Mouse (Mus musculus): ENCODE results near the gene Cdk6.

- TF ChIP-seq MAX (IDR thresholded peaks at IDR 0.05; ENCODE audit: low read depth) (no peak), POLR2A (IDR thresholded peaks at IDR 0.05; ENCODE audit: insufficient read length, low read depth) (no peak), POLR2AphosphoS2 (IDR thresholded peaks at IDR 0.05; ENCODE audit: insufficient read length, low read depth) (no peak), USF1 (IDR thresholded peaks at IDR 0.05; ENCODE audit: low read depth) (no peak)
Measured at GRCm38 (mm10) chr5:3504453-3504852, 163.2 kb downstream of the Cdk6 start.

Measured in myocyte (in vitro differentiated cells).